Mouse (Mus musculus) intestine, embryonic 16.5 days (tissue): ENCODE measurements at regions not wholly inside any gene's neighbourhood (a gene's known extent, or its start where the extent isn't known, plus 50 kb on each side); places are given as distances from the start of the nearest gene placed in this dataset.

Experiments used
- ATAC-seq: fragments of 200-750 bp; cut with Nextera tagmentation; 2 replicates; pipeline ENCODE4 v1.8.0; 2017; ENCODE audit warnings: moderate TSS enrichment, moderate library complexity
- H3K27ac ChIP-seq: fragments of 300-500 bp; sonication (generic); 2 replicates; pipeline ENCODE4 v1.5.1; 2014; ENCODE audit warnings: mild to moderate bottlenecking, low read length
- H3K27me3 ChIP-seq: fragments of 300-500 bp; sonication (generic); replicated peaks from 2 replicates; pipeline ENCODE4 v1.6.1; 2014; ENCODE audit warnings: low read length, control low read depth, mixed read lengths; ENCODE audit not compliant: control insufficient read depth, insufficient read depth
- H3K36me3 ChIP-seq: fragments of 300-500 bp; sonication (generic); 2 replicates; pipeline ENCODE4 v1.6.1; 2014; ENCODE audit warnings: low read length, control low read depth; ENCODE audit not compliant: control insufficient read depth, insufficient read depth
- H3K4me1 ChIP-seq: fragments of 300-500 bp; sonication (generic); 2 replicates; pipeline ENCODE4 v1.6.1; 2014; ENCODE audit warnings: low read length, control low read depth, mixed read lengths; ENCODE audit not compliant: control insufficient read depth, insufficient read depth
- H3K4me2 ChIP-seq: fragments of 300-500 bp; sonication (generic); 2 replicates; pipeline ENCODE4 v1.6.1; 2014; ENCODE audit warnings: low read depth, low read length, control low read depth
- H3K4me3 ChIP-seq: fragments of 300-500 bp; sonication (generic); 2 replicates; pipeline ENCODE4 v1.5.1; 2014; ENCODE audit warnings: mild to moderate bottlenecking, low read length
- H3K9ac ChIP-seq: fragments of 300-500 bp; sonication (generic); 2 replicates; pipeline ENCODE4 v1.6.1; 2014; ENCODE audit warnings: low read depth, low read length
- H3K9me3 ChIP-seq: fragments of 300-500 bp; sonication (generic); 2 replicates; pipeline ENCODE4 v1.6.1; 2016; ENCODE audit warnings: low read length, control low read depth; ENCODE audit not compliant: control insufficient read depth
- WGBS: fragments of 180-500 bp; shearing (Covaris S2); extraction: QIAGEN DNeasy Blood & Tissue Kit; methylation state at CpG from one replicate; pipeline ENCODE4 v1.1.7; 2014; 5-methylcytosine and 5-hydroxymethylcytosine counted together

- H3K9me3 ChIP-seq, result 0 out of 2 replicates have a peak, but pooled peaks cover 2% of the 10 kb centered on the region
- no peak for ATAC-seq
These were observed 133.0 kb upstream of the Btbd3 start for GRCm38 (mm10) chr2:138123331-138123730.

GRCm38 (mm10) chr2:138120868-138121267, 135.5 kb upstream of the Btbd3 start:
- Histone ChIP-seq H3K4me3 (no peak overlapping the region), H3K27me3 (no peaks in the 10 kb centered on the region), H3K9me3 (0 out of 2 replicates have a peak, but pooled peaks cover 5% of the 10 kb centered on the region), H3K36me3 (no peaks in the 10 kb centered on the region), H3K4me1 (no peaks in the 10 kb centered on the region), H3K4me2 (no peak overlapping the region), H3K27ac (no peak overlapping the region), H3K9ac (no peak overlapping the region)
- ATAC-seq, result no peak
- WGBS, result 94% methylated on average over 1 of the region's 1 CpGs

More at GRCm38 (mm10) chr2:138123331-138123730, 133.0 kb upstream of the Btbd3 start:
- no peak overlapping the region for H3K9ac ChIP-seq
- WGBS, result 39% methylated on average over 5 of the region's 5 CpGs
- H3K4me2 ChIP-seq, result no peak overlapping the region
- no peaks in the 10 kb centered on the region for H3K4me1 ChIP-seq
- no peaks in the 10 kb centered on the region for H3K27me3 ChIP-seq
- no peaks in the 10 kb centered on the region for H3K36me3 ChIP-seq
- H3K4me3 ChIP-seq, result no peak overlapping the region
- no peak overlapping the region for H3K27ac ChIP-seq

- no peak for ATAC-seq
- WGBS, result 69% methylated on average over 2 of the region's 2 CpGs
- Histone ChIP-seq H3K4me2 (no peak overlapping the region), H3K4me3 (no peak overlapping the region), H3K9ac (no peak overlapping the region), H3K4me1 (no peaks in the 10 kb centered on the region), H3K36me3 (no peaks in the 10 kb centered on the region), H3K9me3 (0 out of 2 replicates have a peak, but pooled peaks cover 5% of the 10 kb centered on the region), H3K27ac (no peak overlapping the region), H3K27me3 (no peaks in the 10 kb centered on the region)
These were observed 136.2 kb upstream of the Btbd3 start for GRCm38 (mm10) chr2:138120131-138120530.

GRCm38 (mm10) chr2:138099777-138100176, 156.6 kb upstream of the Btbd3 start:
- Histone ChIP-seq H3K4me2 (no peak overlapping the region), H3K9ac (no peak overlapping the region), H3K4me3 (no peak overlapping the region), H3K36me3 (no peaks in the 10 kb centered on the region), H3K27me3 (no peaks in the 10 kb centered on the region), H3K9me3 (no peaks in the 10 kb centered on the region), H3K27ac (no peak overlapping the region), H3K4me1 (no peaks in the 10 kb centered on the region)
- 88% methylated on average over 2 of the region's 2 CpGs for WGBS
- ATAC-seq, result no peak

GRCm38 (mm10) chr2:138085390-138085789, 171.0 kb upstream of the Btbd3 start:
- ATAC-seq, result no peak
- H3K9me3 ChIP-seq, result no peaks in the 10 kb centered on the region

GRCm38 (mm10) chr2:138084564-138085283, 171.6 kb upstream of the Btbd3 start:
- 57% methylated on average over 6 of the region's 6 CpGs for WGBS

More at GRCm38 (mm10) chr2:138085390-138085789, 171.0 kb upstream of the Btbd3 start:
- no peak overlapping the region for H3K27ac ChIP-seq
- H3K4me3 ChIP-seq, result no peak overlapping the region
- H3K27me3 ChIP-seq, result no peaks in the 10 kb centered on the region
- 61% methylated on average over 6 of the region's 6 CpGs for WGBS
- no peaks in the 10 kb centered on the region for H3K4me1 ChIP-seq
- no peak overlapping the region for H3K4me2 ChIP-seq
- H3K9ac ChIP-seq, result no peak overlapping the region
- H3K36me3 ChIP-seq, result no peaks in the 10 kb centered on the region

GRCm38 (mm10) chr2:138074020-138074613, 182.2 kb upstream of the Btbd3 start:
- no peak overlapping the region for H3K4me3 ChIP-seq
- no peak overlapping the region for H3K27ac ChIP-seq
- H3K4me1 ChIP-seq, result no peaks in the 10 kb centered on the region
- H3K9ac ChIP-seq, result no peak overlapping the region
- H3K36me3 ChIP-seq, result no peaks in the 10 kb centered on the region
- WGBS, result 78% methylated on average over 6 of the region's 6 CpGs
- no peak overlapping the region for H3K4me2 ChIP-seq
- no peaks in the 10 kb centered on the region for H3K27me3 ChIP-seq
- ATAC-seq, result no peak
- H3K9me3 ChIP-seq, result no peaks in the 10 kb centered on the region

More at GRCm38 (mm10) chr2:138084564-138085283, 171.6 kb upstream of the Btbd3 start:
- Histone ChIP-seq H3K9ac (no peak overlapping the region), H3K4me1 (no peaks in the 10 kb centered on the region), H3K4me3 (no peak overlapping the region), H3K27ac (no peak overlapping the region), H3K4me2 (no peak overlapping the region), H3K36me3 (no peaks in the 10 kb centered on the region), H3K27me3 (no peaks in the 10 kb centered on the region), H3K9me3 (no peaks in the 10 kb centered on the region)
- no peak for ATAC-seq

- ATAC-seq, result no peak
- Histone ChIP-seq H3K4me2 (no peak overlapping the region), H3K9ac (no peak overlapping the region), H3K9me3 (no peaks in the 10 kb centered on the region), H3K4me3 (no peak overlapping the region), H3K27ac (no peak overlapping the region), H3K27me3 (no peaks in the 10 kb centered on the region), H3K4me1 (no peaks in the 10 kb centered on the region), H3K36me3 (no peaks in the 10 kb centered on the region)
- WGBS, result 55% methylated on average over 6 of the region's 6 CpGs
These were observed 184.1 kb upstream of the Btbd3 start for GRCm38 (mm10) chr2:138072165-138072728.

- 79% methylated on average over 4 of the region's 4 CpGs for WGBS
- H3K4me1 ChIP-seq, result no peaks in the 10 kb centered on the region
- no peak overlapping the region for H3K27ac ChIP-seq
- no peak overlapping the region for H3K4me3 ChIP-seq
- no peak overlapping the region for H3K4me2 ChIP-seq
- H3K9me3 ChIP-seq, result no peaks in the 10 kb centered on the region
- no peaks in the 10 kb centered on the region for H3K27me3 ChIP-seq
- no peak for ATAC-seq
- no peak overlapping the region for H3K9ac ChIP-seq
- no peaks in the 10 kb centered on the region for H3K36me3 ChIP-seq
These were observed 203.3 kb upstream of the Btbd3 start for GRCm38 (mm10) chr2:138053081-138053480.
